Mouse (Mus musculus) limb, embryonic 14.5 days (tissue): ENCODE measurements at regions not wholly inside any gene's neighbourhood (a gene's known extent, or its start where the extent isn't known, plus 50 kb on each side); places are given as distances from the start of the nearest gene placed in this dataset.

Experiments
- ATAC-seq: fragments of 200-750 bp; cut with Nextera tagmentation; 2 replicates; pipeline ENCODE4 v1.8.0; 2017; ENCODE audit warnings: low read depth, moderate number of reproducible peaks, moderate TSS enrichment; ENCODE audit not compliant: low FRiP score
- DNase-seq: peaks from one replicate; pipeline ENCODE4 v3.0.0-alpha.2; 2015; ENCODE audit warnings: low spot score
- H3K27ac ChIP-seq: fragments of 300-500 bp; sonication (generic); replicated peaks from 2 replicates; pipeline ENCODE4 v1.5.1; 2014; ENCODE audit warnings: low read depth, mild to moderate bottlenecking, low read length, moderate library complexity, mixed read lengths
- H3K27me3 ChIP-seq: fragments of 300-500 bp; sonication (generic); 2 replicates; pipeline ENCODE4 v1.6.1; 2014; ENCODE audit warnings: low read length, mixed read lengths; ENCODE audit not compliant: control insufficient read depth, insufficient read depth
- H3K36me3 ChIP-seq: fragments of 300-500 bp; sonication (generic); 2 replicates; pipeline ENCODE4 v1.6.1; 2014; ENCODE audit warnings: mild to moderate bottlenecking, low read length, moderate library complexity, mixed read lengths; ENCODE audit not compliant: control insufficient read depth, insufficient read depth
- H3K4me1 ChIP-seq: fragments of 300-500 bp; sonication (generic); 2 replicates; pipeline ENCODE4 v1.6.1; 2014; ENCODE audit warnings: antibody characterized with exemption, low read length, mixed read lengths; ENCODE audit not compliant: control insufficient read depth, insufficient read depth
- H3K4me2 ChIP-seq: fragments of 300-500 bp; sonication (generic); replicated peaks from 2 replicates; pipeline ENCODE4 v1.6.1; 2014; ENCODE audit warnings: low read depth, mild to moderate bottlenecking, low read length, moderate library complexity; ENCODE audit not compliant: severe bottlenecking
- H3K4me3 ChIP-seq: fragments of 300-500 bp; sonication (generic); replicated peaks from 2 replicates; pipeline ENCODE4 v1.5.1; 2014; ENCODE audit warnings: low read length
- H3K9ac ChIP-seq: fragments of 300-500 bp; sonication (generic); 2 replicates; pipeline ENCODE4 v1.6.1; 2014; ENCODE audit warnings: mild to moderate bottlenecking, low read depth, low read length, moderate library complexity; ENCODE audit not compliant: severe bottlenecking
- H3K9me3 ChIP-seq: fragments of 300-500 bp; sonication (generic); 2 replicates; pipeline ENCODE4 v1.6.1; 2016; ENCODE audit warnings: low read length; ENCODE audit not compliant: control insufficient read depth
- POLR2A ChIP-seq: fragments of 200-500 bp; IDR thresholded peaks from 2 replicates; pipeline ENCODE4 v1.8.0; 2012; ENCODE audit warnings: inconsistent platforms, mild to moderate bottlenecking, moderate library complexity, borderline replicate concordance; ENCODE audit not compliant: insufficient read depth, insufficient read length; ENCODE audit errors: extremely low read depth
- WGBS: fragments of 180-500 bp; shearing (Covaris S2); extraction: QIAGEN DNeasy Blood & Tissue Kit; methylation state at CpG from one replicate; pipeline ENCODE4 v1.1.7; 2014; 5-methylcytosine and 5-hydroxymethylcytosine counted together

GRCm38 (mm10) chr10:3630763-3631223, 90.8 kb downstream of the Iyd start:
- DNase-seq = no peak
- WGBS = 67% methylated on average over 5 of the region's 5 CpGs
- no peak overlapping the region for H3K4me2 ChIP-seq
- no peak for TF ChIP-seq POLR2A
- H3K36me3 ChIP-seq = no peaks in the 10 kb centered on the region
- H3K27ac ChIP-seq = no peak overlapping the region
- H3K9ac ChIP-seq = no peak overlapping the region
- no peak overlapping the region for H3K4me3 ChIP-seq
- no peaks in the 10 kb centered on the region for H3K4me1 ChIP-seq
- peak; percentile 34; the same call in 1 of the 2 replicates for ATAC-seq
- H3K9me3 ChIP-seq = no peaks in the 10 kb centered on the region
- H3K27me3 ChIP-seq = no peaks in the 10 kb centered on the region

- H3K27me3 ChIP-seq = no peaks in the 10 kb centered on the region
- DNase-seq (peak; percentile 40), ATAC-seq (peak; percentile 26; the same call in 1 of the 2 replicates)
- no peak overlapping the region for H3K27ac ChIP-seq
- H3K4me1 ChIP-seq = no peaks in the 10 kb centered on the region
- H3K36me3 ChIP-seq = no peaks in the 10 kb centered on the region
- no peaks in the 10 kb centered on the region for H3K9me3 ChIP-seq
- no peak for TF ChIP-seq POLR2A
- H3K4me2 ChIP-seq = no peak overlapping the region
- WGBS = 53% methylated on average over 5 of the region's 5 CpGs
- no peak overlapping the region for H3K4me3 ChIP-seq
- no peak overlapping the region for H3K9ac ChIP-seq
Observed at GRCm38 (mm10) chr10:3633871-3634496, 93.9 kb downstream of the Iyd start.

GRCm38 (mm10) chr10:3644111-3644510, 96.1 kb upstream of the Plekhg1 start:
- Histone ChIP-seq H3K4me3 (no peak overlapping the region), H3K4me1 (no peaks in the 10 kb centered on the region), H3K36me3 (no peaks in the 10 kb centered on the region), H3K9ac (no peak overlapping the region), H3K4me2 (no peak overlapping the region), H3K9me3 (no peaks in the 10 kb centered on the region), H3K27ac (no peak overlapping the region), H3K27me3 (no peaks in the 10 kb centered on the region)
- ATAC-seq (no peak), DNase-seq (no peak)
- TF ChIP-seq POLR2A = no peak
- 80% methylated on average over 5 of the region's 5 CpGs for WGBS

- Histone ChIP-seq H3K9me3 (no peaks in the 10 kb centered on the region), H3K27me3 (no peaks in the 10 kb centered on the region), H3K4me2 (no peak overlapping the region), H3K4me1 (no peaks in the 10 kb centered on the region; the same call in 1 of the 2 replicates), H3K27ac (no peak overlapping the region), H3K9ac (no peak overlapping the region), H3K4me3 (no peak overlapping the region), H3K36me3 (no peaks in the 10 kb centered on the region)
- no peak for DNase-seq
- ATAC-seq = no peak
- TF ChIP-seq POLR2A = no peak
- WGBS = 60% methylated on average over 5 of the region's 5 CpGs
Observed at GRCm38 (mm10) chr10:3645030-3645429, 95.1 kb upstream of the Plekhg1 start.

- Histone ChIP-seq H3K4me2 (no peak overlapping the region), H3K9me3 (no peaks in the 10 kb centered on the region), H3K9ac (no peak overlapping the region), H3K4me3 (no peak overlapping the region), H3K27me3 (no peaks in the 10 kb centered on the region), H3K4me1 (no peaks in the 10 kb centered on the region; the same call in 1 of the 2 replicates), H3K27ac (no peak overlapping the region), H3K36me3 (no peaks in the 10 kb centered on the region)
- ATAC-seq = no peak
- 69% methylated on average over 6 of the region's 6 CpGs for WGBS
- no peak for TF ChIP-seq POLR2A
- no peak for DNase-seq
Observed at GRCm38 (mm10) chr10:3646151-3646910, 93.8 kb upstream of the Plekhg1 start.
